Mouse (Mus musculus): ENCODE measurements around the gene Elovl7. TPM values are rescaled to one million over a fixed set of nuclear protein-coding genes. Genes with fewer than 3 reads are reported as not detected.

The Elovl7 gene
- polyA plus RNA-seq, 1 experiment from 2014 or later, result 1.7 TPM

DNA sequence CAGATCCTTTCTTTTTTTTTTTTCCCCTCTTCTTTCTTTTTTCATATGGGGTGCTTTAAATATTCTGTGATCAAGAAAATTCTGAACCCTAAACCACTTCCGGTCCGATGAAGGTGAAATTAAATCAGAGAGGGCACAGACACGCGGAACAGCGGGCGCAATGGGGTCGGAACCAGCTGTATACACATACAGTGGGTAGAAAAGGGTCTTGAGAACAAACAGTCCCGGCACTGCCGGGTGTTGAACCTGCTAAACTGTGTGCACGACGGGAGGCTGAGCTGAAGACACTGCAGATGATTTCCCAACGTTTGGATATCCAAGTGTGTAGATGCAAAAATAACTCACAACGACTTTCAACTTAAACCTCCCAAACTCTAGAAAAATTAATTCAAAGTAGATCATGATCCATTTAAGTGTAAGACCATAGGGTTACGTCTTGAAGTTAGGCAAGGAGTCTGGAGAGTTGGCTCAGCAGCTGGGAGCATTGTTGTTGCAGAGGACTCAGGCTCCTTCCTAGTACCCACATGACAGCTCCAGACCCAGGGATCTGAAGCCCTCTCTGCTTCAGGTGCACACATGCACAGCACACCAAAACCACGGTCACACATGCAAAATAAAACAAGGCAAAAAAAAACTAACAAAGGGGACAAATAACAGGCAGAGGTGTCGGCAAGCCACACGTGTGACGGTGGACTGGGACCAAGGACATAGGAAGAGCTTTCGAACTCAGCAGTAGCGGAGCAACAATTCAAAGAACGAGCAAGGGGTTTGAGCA is 114.4 kb downstream of the Elovl7 start:
- WGBS, result 93% methylated on average over 21 of the region's 21 CpGs
- ATAC-seq (replicated peaks), result no peak
- no peak overlapping the region for H3K4me2 ChIP-seq (replicated peaks)

DNA sequence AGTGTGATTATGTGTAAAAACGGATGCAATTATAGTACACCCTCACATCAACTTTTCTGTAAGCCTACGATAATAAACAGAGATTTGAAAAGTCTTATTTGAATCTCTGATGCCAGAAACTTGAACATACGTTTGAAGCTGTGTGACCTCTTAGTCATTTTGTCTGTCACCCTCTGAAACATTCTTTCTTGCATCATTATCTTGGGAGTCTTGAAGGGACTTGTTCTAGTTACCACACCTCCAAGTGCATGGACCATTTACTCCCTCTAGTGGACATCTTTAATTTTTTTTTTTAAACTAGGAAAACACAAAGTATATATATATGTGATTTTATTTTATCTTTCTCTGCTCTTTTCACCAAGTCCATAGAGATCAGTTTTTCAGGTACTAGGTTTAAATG is 115.5 kb downstream of the Elovl7 start:
- H3K4me3 ChIP-seq, result no peak overlapping the region
- H3K36me3 ChIP-seq, result no peaks in the 10 kb centered on the region
- H3K27me3 ChIP-seq, result no peaks in the 10 kb centered on the region
- H3K9ac ChIP-seq (replicated peaks), result no peak overlapping the region
- no peak overlapping the region for H3K4me2 ChIP-seq (replicated peaks)
- H3K9me3 ChIP-seq, result no peaks in the 10 kb centered on the region
- 71% methylated on average over 3 of the region's 3 CpGs for WGBS
- ATAC-seq (replicated peaks), result no peak; the same call in 1 of the 2 replicates
- no peaks in the 10 kb centered on the region for H3K4me1 ChIP-seq
- H3K27ac ChIP-seq (replicated peaks), result no peak overlapping the region

More for the DNA sequence above, 114.4 kb downstream of the Elovl7 start:
- H3K9ac ChIP-seq (replicated peaks), result no peak overlapping the region
- H3K36me3 ChIP-seq, result no peaks in the 10 kb centered on the region
- no peak overlapping the region for H3K27ac ChIP-seq (replicated peaks)
- no peak overlapping the region for H3K4me3 ChIP-seq
- H3K27me3 ChIP-seq, result no peaks in the 10 kb centered on the region
- H3K9me3 ChIP-seq, result no peaks in the 10 kb centered on the region
- no peaks in the 10 kb centered on the region for H3K4me1 ChIP-seq

Other genes starting within 250 kb of the Elovl7 start
- gene Smim15, start 170.0 kb upstream of the Elovl7 start, polyA plus RNA-seq (2015; fragmentation: Nextera tagmentation; extraction: Ambion mirVana), result 43.9 and 47.7 TPM in 2 replicates
- 72.6 and 77.0 TPM in 2 replicates for gene Ndufaf2, start 55.8 kb upstream of the Elovl7 start, polyA plus RNA-seq (2015; fragmentation: Nextera tagmentation; extraction: Ambion mirVana)
- 32.0 and 32.6 TPM in 2 replicates for gene Ercc8, start 55.7 kb upstream of the Elovl7 start, polyA plus RNA-seq (2015; fragmentation: Nextera tagmentation; extraction: Ambion mirVana)
- 7.8 and 8.0 TPM in 2 replicates for gene Depdc1b, start 101.9 kb downstream of the Elovl7 start, polyA plus RNA-seq (2015; fragmentation: Nextera tagmentation; extraction: Ambion mirVana)
- 15.8 and 16.3 TPM in 2 replicates for gene Pde4d, start 235.5 kb downstream of the Elovl7 start, polyA plus RNA-seq (2015; fragmentation: Nextera tagmentation; extraction: Ambion mirVana)

Measured in forebrain, embryonic 15.5 days (tissue).